Mouse (Mus musculus) kidney, postnatal 4 days (tissue): Measurements from ENCODE around the gene Slc24a4.
"Not testable (repeated sequence)": the region's sequence is repeated elsewhere in the genome, so short reads cannot be mapped to it uniquely, and the experiment has no call there.

Experiments
- DNase-seq, 2 experiments: peaks; one replicate each; pipeline ENCODE4 v3.0.0; 2021; ENCODE audit warnings: mixed read lengths in 2 of 2

The Slc24a4 gene

GRCm38 (mm10) chr12:102166691-102167261 lies 38.2 kb downstream of the Slc24a4 start:
- DNase-seq, result peak in 1 of 2 experiments; percentile 16

- DNase-seq, result no peak
Measured at GRCm38 (mm10) chr12:102167302-102167701, 38.8 kb downstream of the Slc24a4 start.

- DNase-seq, result no peak
Measured at GRCm38 (mm10) chr12:102172746-102173145, 44.2 kb downstream of the Slc24a4 start.

DNA sequence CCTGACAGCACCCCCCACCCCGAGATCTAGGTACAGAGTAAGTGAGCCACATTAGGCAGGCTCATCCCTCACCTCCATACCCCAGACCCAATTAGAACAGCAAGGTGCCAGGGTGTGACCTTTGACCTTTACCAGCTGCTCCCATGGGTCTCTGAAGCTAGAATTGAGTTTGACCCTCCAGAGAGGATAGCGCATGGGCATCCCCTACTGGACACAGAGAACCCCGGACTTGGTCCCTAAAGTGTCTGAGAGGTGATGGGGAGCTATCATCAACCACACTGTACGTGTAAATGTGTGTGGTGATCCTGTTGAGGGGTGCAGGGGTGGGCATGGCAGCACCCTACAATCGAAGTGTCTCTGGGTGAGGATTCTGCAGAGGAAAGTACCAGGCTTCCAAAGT lies 44.8 kb downstream of the Slc24a4 start:
- no peak for DNase-seq

DNA sequence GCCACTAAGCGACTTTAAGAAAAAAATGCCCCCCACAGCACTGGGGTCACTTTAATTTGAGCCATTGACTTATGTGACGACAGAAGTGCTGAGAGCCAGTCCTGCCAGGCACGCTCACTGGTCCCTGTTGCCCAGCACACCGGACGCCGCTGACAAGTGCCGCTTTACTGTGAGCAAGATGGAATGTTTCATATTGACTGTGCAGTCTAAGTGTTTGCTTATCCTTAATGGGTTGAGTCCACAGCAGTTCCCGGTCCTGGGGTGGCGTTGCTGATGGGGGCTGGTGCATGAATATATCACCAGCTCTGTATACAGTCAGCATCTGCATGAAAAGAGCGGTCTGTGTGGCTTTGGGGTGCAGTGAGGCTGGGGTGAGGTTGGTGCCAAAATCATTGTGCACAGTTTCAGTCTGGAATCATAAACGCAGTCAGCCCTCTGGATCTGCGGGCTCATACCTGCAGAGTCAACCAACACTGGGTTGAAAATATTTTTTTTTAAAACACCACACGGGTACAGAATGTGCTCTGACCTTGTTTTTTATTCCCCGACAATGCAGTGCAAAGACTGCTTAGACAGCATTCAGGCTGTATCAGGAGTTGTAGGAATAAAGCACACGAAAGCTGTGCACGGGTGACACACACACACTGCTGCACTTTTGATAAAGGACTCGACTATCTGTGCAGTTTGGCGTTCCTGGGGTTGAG lies 52.0 kb downstream of the Slc24a4 start:
- no peak for DNase-seq

DNA sequence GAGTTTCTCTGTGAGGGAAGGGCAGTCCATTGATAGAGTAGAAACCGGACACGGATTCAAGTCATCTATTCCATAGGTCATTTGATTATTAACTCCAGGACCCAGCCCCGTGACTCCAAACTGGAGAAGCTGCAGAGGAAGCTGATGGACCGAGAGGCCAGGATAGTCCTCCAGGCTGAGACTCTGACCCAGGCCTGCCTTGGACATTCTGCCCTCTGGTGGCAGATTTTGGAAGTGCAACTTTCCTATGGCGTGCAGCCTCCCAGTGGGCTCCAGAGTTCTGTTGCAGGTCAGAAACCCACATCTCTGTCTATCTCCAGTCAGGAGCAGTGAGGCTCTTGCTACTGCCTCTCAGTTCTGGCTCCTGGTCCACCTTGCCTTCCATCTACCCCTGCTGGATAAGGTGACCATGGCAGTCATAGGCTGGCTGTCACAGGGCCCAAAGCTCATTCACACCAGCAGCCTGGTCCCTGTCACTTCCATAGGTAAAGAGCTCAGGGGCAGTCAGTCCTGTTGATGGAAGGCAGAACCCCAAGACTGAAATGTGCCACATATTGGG lies 53.3 kb downstream of the Slc24a4 start:
- peak; percentile 78 to 79 for DNase-seq

DNA sequence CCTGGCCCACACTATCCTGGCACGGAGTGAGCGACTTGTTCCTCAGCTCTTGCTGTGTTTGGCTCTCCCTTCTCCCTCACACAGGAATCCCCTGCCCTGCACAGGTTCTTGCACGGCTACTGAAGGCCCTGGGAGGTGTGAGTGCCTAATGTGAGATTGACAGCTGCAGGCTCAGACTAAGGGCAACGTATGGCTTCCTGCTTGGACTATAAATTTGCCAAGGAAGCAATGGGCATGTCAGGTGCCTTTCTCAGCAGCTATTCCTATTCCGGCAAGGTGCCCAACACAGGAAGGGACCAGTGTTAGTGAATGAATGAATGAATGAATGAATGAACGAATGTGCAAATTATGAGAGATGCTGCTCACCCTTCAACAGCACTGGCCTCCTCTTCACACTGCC lies 54.1 kb downstream of the Slc24a4 start:
- DNase-seq, result no peak

GRCm38 (mm10) chr12:102183201-102183600 lies 54.7 kb downstream of the Slc24a4 start:
- peak in 1 of 2 experiments; percentile 13 for DNase-seq

- no peak for DNase-seq
Measured at GRCm38 (mm10) chr12:102190820-102191219, 62.3 kb downstream of the Slc24a4 start.

DNA sequence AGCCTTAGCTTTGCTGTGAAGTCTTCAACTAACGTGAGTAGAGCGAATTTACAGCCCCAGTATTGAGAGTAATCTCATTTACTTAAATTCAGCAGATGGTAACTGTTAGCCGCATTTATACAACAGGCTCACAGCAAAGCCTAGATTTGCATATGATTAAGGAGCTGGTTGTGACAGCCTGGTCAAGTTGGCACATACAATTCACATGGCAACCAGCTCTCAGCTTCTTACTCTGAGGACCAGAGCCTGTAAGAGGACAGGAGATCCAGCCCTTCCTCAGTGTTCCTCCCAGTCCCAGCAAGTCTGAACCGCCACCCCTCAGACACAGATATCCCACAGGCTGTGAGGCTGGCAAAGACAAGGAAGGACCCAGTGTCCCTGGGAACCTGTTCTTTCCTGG lies 73.0 kb downstream of the Slc24a4 start:
- no peak for DNase-seq

DNA sequence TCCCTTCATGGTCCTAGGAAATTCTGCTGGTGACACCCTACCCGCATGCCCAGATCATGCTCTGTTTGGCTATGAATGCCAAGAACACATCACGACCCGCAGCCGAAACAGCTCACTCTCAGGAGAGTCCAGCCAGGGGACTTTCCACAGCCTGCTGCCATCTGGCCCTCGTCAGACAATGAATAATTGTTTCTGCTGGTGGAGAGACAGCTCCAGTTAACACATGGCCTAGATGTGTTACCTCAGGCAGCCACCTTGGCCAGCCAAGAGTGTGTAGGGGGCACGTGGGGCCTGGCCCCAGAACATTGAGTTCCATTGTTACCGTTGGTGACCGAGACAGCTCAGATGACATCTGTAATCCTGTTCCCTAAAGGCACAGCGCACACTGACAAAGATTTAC lies 74.4 kb downstream of the Slc24a4 start:
- peak; percentile 8 to 11 for DNase-seq

DNA sequence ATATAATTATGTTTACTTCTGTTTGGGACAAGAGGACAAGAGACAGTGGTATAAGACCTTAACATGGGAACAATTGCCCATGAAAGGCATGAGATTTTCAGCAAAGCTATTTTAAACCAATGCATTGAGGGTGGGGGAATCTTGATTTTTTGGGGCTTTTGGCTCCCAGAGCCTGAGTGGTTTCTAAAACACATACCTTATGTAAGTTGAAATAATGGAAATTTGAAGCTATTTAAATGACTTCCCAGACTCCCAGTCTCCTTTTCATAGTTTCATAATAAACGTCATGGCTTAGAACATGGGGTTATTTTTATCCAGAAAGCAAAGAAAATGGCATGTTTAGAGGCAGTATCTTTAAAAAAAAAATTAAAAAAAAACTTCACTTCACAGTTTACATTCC lies 77.9 kb downstream of the Slc24a4 start:
- no peak for DNase-seq

- no peak for DNase-seq
Measured at GRCm38 (mm10) chr12:102207245-102207644, 78.7 kb downstream of the Slc24a4 start.

DNA sequence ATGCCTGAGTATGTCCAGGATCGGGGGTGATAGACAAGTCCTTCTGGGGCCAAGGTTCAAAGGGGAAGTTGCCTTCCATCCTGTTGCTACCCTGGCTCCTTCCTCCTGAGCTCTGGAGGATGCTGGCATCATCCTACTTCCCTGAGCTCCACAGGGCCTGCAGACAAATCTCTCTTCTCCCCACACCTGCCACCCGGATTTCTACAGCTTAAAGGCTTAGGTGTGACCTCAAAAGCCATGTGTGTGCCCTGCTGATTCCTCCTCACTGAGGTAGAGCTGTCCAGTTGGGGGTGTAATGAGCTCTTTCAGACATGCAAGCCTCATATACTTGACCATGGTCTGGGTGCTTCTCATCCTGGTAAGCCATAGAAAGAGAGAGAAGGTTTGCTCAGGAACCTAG lies 82.3 kb downstream of the Slc24a4 start:
- DNase-seq, result no peak

- DNase-seq, result no peak
Measured at GRCm38 (mm10) chr12:102223404-102223803, 94.9 kb downstream of the Slc24a4 start.

GRCm38 (mm10) chr12:102224112-102224511 lies 95.6 kb downstream of the Slc24a4 start:
- DNase-seq, result not testable (repeated sequence)

DNA sequence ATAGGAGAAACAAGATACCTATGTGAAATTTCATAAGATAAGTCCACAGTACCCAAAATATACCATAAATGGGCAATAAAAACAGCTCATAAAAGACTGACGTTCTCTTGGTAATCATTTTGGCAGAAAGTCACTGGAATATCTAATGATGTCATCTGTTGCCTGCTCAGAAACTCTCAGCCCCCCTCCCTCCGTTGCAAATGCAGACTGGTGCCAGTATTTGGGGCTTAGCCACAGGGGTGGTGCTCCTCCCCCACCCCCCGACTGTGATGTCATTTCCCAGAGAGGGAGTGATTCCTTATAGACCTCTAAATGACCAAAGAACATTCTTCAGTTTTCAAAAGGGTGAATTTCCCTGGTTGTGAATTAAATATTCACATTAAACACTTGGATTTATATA lies 96.6 kb downstream of the Slc24a4 start:
- DNase-seq, result no peak

GRCm38 (mm10) chr12:102235551-102235950 lies 107.0 kb downstream of the Slc24a4 start:
- no peak for DNase-seq

DNA sequence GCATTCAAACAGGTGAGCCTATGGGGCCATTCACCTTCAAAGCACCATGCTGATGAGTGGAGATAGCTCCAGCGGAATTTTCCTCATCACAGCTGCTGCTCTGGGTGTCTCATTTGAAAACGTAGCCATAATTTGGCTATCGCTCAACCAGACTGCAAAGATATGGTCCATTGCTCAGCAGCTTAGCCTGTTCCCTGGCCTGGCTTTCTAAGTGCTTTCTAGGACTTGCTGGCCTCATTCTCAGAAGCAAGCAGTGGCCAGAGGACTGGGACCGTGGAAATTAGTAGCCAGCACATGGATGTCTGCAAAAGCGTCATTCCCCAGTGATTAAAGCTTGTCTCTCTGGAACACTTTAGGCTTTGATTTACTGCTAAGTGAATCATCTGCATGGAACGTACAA lies 107.8 kb downstream of the Slc24a4 start:
- DNase-seq, result no peak

- peak in 1 of 2 experiments; percentile 23 for DNase-seq
Measured at GRCm38 (mm10) chr12:102242076-102242722, 113.7 kb downstream of the Slc24a4 start.

DNA sequence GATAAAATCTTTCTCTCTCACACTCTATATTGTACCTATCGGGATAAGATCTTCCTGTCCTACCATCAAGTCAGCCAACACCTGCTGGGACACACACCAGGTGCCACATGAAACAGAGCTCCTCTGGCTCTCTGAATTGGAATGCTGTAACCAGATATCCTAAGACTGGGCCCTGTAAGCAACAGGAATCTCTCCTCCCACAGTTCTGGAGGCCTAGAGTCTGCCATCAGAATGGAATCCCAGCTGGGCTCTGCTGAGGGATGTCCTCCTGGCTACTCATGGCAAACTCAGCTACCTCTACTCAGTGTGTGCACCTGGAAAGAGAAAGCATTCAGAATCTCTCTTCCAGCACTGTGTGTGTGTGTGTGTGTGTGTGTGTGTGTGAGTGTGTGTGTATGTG lies 115.4 kb downstream of the Slc24a4 start:
- peak in 1 of 2 experiments; percentile 11 for DNase-seq

DNA sequence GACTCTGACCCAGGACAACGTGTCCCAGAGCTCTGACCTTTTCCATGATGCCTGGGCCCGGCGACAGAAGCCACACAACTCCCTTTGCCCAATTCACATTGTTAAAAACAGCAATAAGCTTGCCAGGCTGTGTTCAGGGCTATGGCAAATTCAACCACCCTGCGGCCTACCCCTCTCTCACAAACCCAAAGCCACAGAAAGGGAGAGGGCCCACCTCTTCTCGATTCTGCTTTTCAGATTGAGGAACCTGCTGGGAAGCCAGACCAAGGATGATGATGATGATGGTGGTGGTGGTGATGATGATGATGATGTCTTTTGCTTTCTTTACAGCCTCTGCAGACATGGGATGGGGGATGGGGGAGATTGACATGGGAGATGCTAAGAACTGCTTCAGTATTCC lies 117.7 kb downstream of the Slc24a4 start:
- no peak for DNase-seq

DNA sequence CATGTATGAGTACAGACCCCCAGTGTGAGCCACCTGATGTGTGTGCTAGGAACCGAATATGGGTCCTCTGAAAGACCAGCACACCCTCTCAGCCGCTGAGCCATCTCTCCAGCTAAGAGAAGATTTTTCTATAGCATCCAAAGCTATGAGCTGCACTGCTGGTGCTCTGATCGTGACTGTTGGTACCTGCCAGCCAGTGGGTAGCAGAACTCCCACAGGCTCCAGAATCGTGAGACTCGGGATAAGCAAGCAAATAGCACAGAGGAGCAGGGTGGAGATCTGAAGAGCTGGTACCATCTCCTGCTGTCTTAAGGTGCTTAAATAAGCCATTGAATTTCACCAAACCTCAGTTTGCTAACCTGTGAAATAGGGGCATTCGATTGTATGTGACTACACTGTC lies 119.6 kb downstream of the Slc24a4 start:
- no peak for DNase-seq

- no peak for DNase-seq
Measured at GRCm38 (mm10) chr12:102250316-102250715, 121.8 kb downstream of the Slc24a4 start.
